Mouse (Mus musculus): ENCODE measurements at regions not wholly inside any gene's neighbourhood (a gene's known extent, or its start where the extent isn't known, plus 50 kb on each side); places are given as distances from the start of the nearest gene placed in this dataset.

DNA sequence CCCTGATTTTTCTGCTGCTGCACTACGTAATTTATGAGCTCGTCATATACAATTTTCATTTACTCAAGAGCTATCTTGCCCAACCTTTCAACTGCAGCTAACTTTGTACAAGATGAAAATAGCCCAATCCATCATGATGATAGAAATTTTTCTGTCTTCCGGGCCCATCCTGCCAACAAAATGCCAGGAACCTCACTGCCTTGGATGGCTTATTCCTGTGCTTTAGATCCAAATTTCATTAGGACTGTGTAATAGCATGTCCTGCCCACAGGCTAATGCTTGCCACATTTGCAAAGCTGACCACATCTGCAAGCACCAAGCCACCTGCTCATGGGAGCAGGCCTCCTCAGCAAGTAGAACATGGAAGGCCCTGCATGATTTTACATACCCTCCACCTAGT lies 105.7 kb upstream of the Rgma start:
- TF ChIP-seq CTCF (IDR thresholded peaks at IDR 0.05; ENCODE audit: borderline replicate concordance, extremely low read depth, insufficient read depth, insufficient read length): no peak
- TF ChIP-seq POLR2A (IDR thresholded peaks at IDR 0.05; ENCODE audit: borderline replicate concordance, extremely low read depth, insufficient read depth, insufficient read length, poor library complexity, severe bottlenecking): no peak

All from brain, embryonic 14.5 days (tissue).